Mouse (Mus musculus): ENCODE measurements around the gene Phf20. TPM values are rescaled to one million over a fixed set of nuclear protein-coding genes. Genes with fewer than 3 reads are reported as not detected.

Phf20 gene
- polyA plus RNA-seq, 1 experiment: 56.9 TPM

GRCm38 (mm10) chr2:156307261-156307660, 111.0 kb downstream of the Phf20 start:
- H3K4me1 ChIP-seq: peaks cover 14% of the 10 kb centered on the region
- peaks cover 70% of the 10 kb centered on the region for H3K36me3 ChIP-seq (replicated peaks; ENCODE audit: low read length)
- H3K9me3 ChIP-seq: no peaks in the 10 kb centered on the region
- H3K27me3 ChIP-seq (replicated peaks): no peaks in the 10 kb centered on the region
- H3K4me3 ChIP-seq (replicated peaks): no peak overlapping the region
- TF ChIP-seq FLI1 (IDR thresholded peaks at IDR 0.05; ENCODE audit: low read length): no peak
- TF ChIP-seq GATA1 (IDR thresholded peaks at IDR 0.05; ENCODE audit: borderline replicate concordance, low read length): no peak

GRCm38 (mm10) chr2:156309948-156310347, 113.7 kb downstream of the Phf20 start:
- TF ChIP-seq FLI1 (IDR thresholded peaks at IDR 0.05; ENCODE audit: low read length): no peak
- TF ChIP-seq GATA1 (IDR thresholded peaks at IDR 0.05; ENCODE audit: borderline replicate concordance, low read length): no peak
- H3K36me3 ChIP-seq (replicated peaks; ENCODE audit: low read length): peaks cover 49% of the 10 kb centered on the region

GRCm38 (mm10) chr2:156310455-156310854, 114.2 kb downstream of the Phf20 start:
- peaks cover 49% of the 10 kb centered on the region for H3K36me3 ChIP-seq (replicated peaks; ENCODE audit: low read length)

More at GRCm38 (mm10) chr2:156309948-156310347, 113.7 kb downstream of the Phf20 start:
- Histone ChIP-seq H3K9me3 (peaks cover 6% of the 10 kb centered on the region; the same call in 1 of the 2 replicates), H3K4me3 (replicated peaks) (no peak overlapping the region), H3K27me3 (replicated peaks) (no peaks in the 10 kb centered on the region), H3K4me1 (peaks cover 22% of the 10 kb centered on the region)

DNA sequence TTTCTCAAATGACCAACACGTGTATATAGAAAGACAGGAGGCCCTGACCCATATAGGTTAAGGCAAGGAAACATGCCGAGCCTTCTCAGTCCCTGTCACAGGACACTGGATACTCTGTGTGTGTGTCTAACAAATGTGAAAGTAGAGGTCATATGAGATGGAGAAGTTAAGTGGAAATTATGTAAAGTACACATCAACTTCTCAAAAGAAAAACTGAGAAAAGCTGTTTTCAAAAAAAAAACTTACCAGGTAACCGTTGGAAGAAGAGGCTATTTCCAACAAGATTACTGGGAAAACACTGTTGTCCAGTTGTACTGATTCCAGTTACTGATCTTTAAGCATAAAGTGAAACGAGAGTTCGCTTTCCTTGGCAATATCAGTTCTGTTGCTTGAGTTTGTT, 114.7 kb downstream of the Phf20 start:
- TF ChIP-seq FLI1 (IDR thresholded peaks at IDR 0.05; ENCODE audit: low read length) (no peak), GATA1 (IDR thresholded peaks at IDR 0.05; ENCODE audit: borderline replicate concordance, low read length) (no peak)
- Histone ChIP-seq H3K27me3 (replicated peaks) (peaks cover 1% of the 10 kb centered on the region), H3K4me3 (replicated peaks) (no peak overlapping the region), H3K36me3 (replicated peaks; ENCODE audit: low read length) (peaks cover 44% of the 10 kb centered on the region), H3K9me3 (peaks cover 6% of the 10 kb centered on the region; the same call in 1 of the 2 replicates), H3K4me1 (peaks cover 28% of the 10 kb centered on the region)

More at GRCm38 (mm10) chr2:156310455-156310854, 114.2 kb downstream of the Phf20 start:
- peaks cover 26% of the 10 kb centered on the region for H3K4me1 ChIP-seq
- TF ChIP-seq FLI1 (IDR thresholded peaks at IDR 0.05; ENCODE audit: low read length) (no peak), GATA1 (IDR thresholded peaks at IDR 0.05; ENCODE audit: borderline replicate concordance, low read length) (no peak)
- H3K27me3 ChIP-seq (replicated peaks): peaks cover 1% of the 10 kb centered on the region
- no peak overlapping the region for H3K4me3 ChIP-seq (replicated peaks)
- peaks cover 6% of the 10 kb centered on the region; the same call in 1 of the 2 replicates for H3K9me3 ChIP-seq

GRCm38 (mm10) chr2:156311441-156311840, 115.2 kb downstream of the Phf20 start:
- Histone ChIP-seq H3K36me3 (replicated peaks; ENCODE audit: low read length) (peaks cover 39% of the 10 kb centered on the region), H3K9me3 (peaks cover 6% of the 10 kb centered on the region; the same call in 1 of the 2 replicates), H3K27me3 (replicated peaks) (peaks cover 1% of the 10 kb centered on the region), H3K4me3 (replicated peaks) (peak overlapping the region; percentile 95), H3K4me1 (peaks cover 33% of the 10 kb centered on the region)
- TF ChIP-seq FLI1 (IDR thresholded peaks at IDR 0.05; ENCODE audit: low read length): no peak
- no peak for TF ChIP-seq GATA1 (IDR thresholded peaks at IDR 0.05; ENCODE audit: borderline replicate concordance, low read length)

DNA sequence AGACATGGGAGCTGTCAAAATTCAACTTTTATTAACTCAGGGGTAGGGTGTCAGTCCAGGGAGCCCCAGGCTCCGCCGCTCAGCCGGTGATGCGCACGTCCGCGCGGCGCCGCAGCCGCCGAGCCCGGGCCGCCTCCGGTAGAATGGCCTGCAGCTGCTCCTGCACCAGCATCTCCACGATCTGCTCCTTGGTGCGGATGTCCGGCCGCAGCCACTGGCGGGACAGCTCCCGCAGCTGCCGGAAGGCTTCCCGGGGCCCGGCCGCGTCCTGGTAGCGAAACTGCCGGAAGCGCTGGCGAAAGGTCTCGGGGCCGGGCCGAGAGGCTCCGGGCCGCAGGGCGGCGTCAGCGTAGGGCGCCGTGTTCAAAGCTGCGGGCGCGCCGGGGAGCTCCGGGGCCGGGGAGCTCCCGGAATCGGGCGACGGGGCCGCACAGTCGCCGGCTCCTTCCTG, 115.6 kb downstream of the Phf20 start:
- H3K27me3 ChIP-seq (replicated peaks): peaks cover 1% of the 10 kb centered on the region
- TF ChIP-seq FLI1 (IDR thresholded peaks at IDR 0.05; ENCODE audit: low read length): no peak; the same call in 1 of the 2 replicates
- no peak for TF ChIP-seq GATA1 (IDR thresholded peaks at IDR 0.05; ENCODE audit: borderline replicate concordance, low read length)
- peaks cover 6% of the 10 kb centered on the region; the same call in 1 of the 2 replicates for H3K9me3 ChIP-seq
- peak overlapping the region; percentile 95 for H3K4me3 ChIP-seq (replicated peaks)
- peaks cover 34% of the 10 kb centered on the region for H3K36me3 ChIP-seq (replicated peaks; ENCODE audit: low read length)
- H3K4me1 ChIP-seq: peaks cover 33% of the 10 kb centered on the region

DNA sequence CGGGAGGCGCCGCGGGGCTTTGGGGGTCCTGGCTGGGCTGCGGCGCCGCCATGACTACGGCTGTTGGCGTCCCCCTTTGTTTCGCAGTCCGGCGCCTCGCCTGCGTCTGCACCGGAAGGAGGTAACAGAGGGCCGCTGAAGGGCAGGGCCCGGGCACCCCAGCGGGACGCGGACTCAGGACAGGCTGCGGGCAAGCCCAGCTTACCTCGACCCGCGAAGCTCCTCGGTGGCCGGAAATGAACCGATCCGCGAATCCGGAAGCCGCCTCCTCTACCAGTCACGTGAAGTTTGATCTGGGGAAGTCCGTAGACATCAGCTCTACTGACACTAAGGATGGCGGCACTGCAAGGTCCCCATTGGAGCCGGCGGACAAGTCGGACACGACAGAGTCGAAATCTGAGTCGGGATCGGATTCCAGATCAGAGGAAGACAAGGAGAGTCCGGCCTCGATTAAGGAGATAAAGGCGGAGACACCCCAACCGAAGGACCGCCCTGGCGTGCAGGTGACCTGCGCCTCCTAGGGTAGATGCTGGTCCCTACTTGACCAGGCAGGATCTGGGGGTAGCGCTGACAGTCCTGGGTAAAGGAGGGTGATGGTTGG, 116.1 kb downstream of the Phf20 start, which contains the start of the genes Cnbd2 and Scand1:
Gene Cnbd2 (plus strand): TSS at position 3 of the 601 bp plus-strand sequence.
Gene Scand1 (minus strand): TSS at position 408 of the 601 bp plus-strand sequence.
- Histone ChIP-seq H3K27me3 (replicated peaks) (peaks cover 1% of the 10 kb centered on the region), H3K36me3 (replicated peaks; ENCODE audit: low read length) (peaks cover 29% of the 10 kb centered on the region)
- TF ChIP-seq GATA1 (IDR thresholded peaks at IDR 0.05; ENCODE audit: borderline replicate concordance, low read length) (no peak), FLI1 (IDR thresholded peaks at IDR 0.05; ENCODE audit: low read length) (no peak)

DNA sequence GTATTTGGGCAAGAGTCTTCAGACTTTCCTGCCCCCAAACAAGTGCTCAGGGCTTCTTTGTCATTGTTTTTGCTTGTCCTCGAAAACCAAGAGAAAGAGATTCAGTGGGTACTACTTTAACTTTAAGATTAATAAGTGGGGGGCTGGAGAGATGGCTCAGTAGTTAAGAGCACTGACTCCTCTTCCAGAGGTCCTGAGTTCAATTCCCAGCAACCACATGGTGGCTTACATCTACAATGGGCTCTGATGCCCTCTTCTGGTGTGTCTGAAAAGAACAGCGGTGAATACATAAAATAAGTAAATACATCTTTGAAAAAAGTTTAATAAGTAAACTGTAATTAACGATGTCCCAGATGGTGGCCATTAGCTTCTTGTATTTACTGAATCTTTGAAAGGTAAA, 116.9 kb downstream of the Phf20 start:
- peak overlapping the region; percentile 95 for H3K4me3 ChIP-seq (replicated peaks)
- peaks cover 1% of the 10 kb centered on the region for H3K27me3 ChIP-seq (replicated peaks)
- TF ChIP-seq GATA1 (IDR thresholded peaks at IDR 0.05; ENCODE audit: borderline replicate concordance, low read length) (no peak), FLI1 (IDR thresholded peaks at IDR 0.05; ENCODE audit: low read length) (no peak)
- peaks cover 6% of the 10 kb centered on the region; the same call in 1 of the 2 replicates for H3K9me3 ChIP-seq
- peaks cover 25% of the 10 kb centered on the region for H3K36me3 ChIP-seq (replicated peaks; ENCODE audit: low read length)
- peaks cover 39% of the 10 kb centered on the region for H3K4me1 ChIP-seq

More for the DNA sequence above, 116.1 kb downstream of the Phf20 start, which contains the start of the genes Cnbd2 and Scand1:
- H3K4me1 ChIP-seq: peaks cover 33% of the 10 kb centered on the region
- peak within 1 kb of the TSS; percentile 95 for H3K4me3 ChIP-seq (replicated peaks)
- peaks cover 6% of the 10 kb centered on the region; the same call in 1 of the 2 replicates for H3K9me3 ChIP-seq

DNA sequence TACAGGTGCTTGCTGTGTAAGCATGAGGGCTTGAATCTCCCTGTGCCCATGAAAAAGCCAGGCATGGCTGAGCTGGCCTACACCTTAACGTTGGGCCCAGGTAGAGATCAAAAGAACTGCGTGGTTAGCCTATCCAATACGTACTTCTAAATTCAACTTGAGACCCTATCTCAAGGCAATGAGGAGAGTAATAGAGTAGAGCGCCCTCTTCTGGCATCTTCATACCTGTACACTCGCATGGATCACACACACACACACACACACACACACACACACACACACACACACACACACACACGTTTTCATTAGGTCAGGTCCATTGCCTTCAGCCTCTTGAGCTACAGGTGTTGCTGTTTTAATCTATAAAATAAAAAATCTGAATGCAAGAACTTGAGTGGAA, 118.5 kb downstream of the Phf20 start:
- Histone ChIP-seq H3K27me3 (replicated peaks) (peaks cover 3% of the 10 kb centered on the region), H3K36me3 (replicated peaks; ENCODE audit: low read length) (peaks cover 22% of the 10 kb centered on the region), H3K4me1 (peaks cover 44% of the 10 kb centered on the region), H3K4me3 (replicated peaks) (no peak overlapping the region), H3K9me3 (peaks cover 6% of the 10 kb centered on the region; the same call in 1 of the 2 replicates)
- no peak for TF ChIP-seq GATA1 (IDR thresholded peaks at IDR 0.05; ENCODE audit: borderline replicate concordance, low read length)
- no peak for TF ChIP-seq FLI1 (IDR thresholded peaks at IDR 0.05; ENCODE audit: low read length)

DNA sequence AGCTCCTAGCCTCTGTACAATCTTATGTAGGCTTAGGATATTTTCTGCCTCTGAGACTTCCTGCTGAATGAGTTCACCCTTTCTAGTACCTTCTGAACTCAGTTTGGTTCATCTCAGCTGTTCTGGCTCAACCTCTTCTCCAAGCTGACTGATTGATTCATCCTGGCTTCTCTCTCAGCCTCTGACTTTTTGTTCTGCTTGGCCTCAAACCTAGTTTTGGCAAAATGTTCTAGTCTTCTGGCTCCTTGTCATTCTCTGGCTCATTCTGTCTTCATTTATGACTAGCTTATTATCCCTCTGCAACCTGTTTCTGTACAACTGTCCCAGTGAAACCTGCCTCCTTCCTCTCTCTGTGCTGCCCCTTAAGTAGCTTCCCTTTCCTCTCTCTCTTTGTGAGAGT, 122.2 kb downstream of the Phf20 start:
- peaks cover 3% of the 10 kb centered on the region for H3K27me3 ChIP-seq (replicated peaks)
- TF ChIP-seq FLI1 (IDR thresholded peaks at IDR 0.05; ENCODE audit: low read length): no peak
- TF ChIP-seq GATA1 (IDR thresholded peaks at IDR 0.05; ENCODE audit: borderline replicate concordance, low read length): no peak
- peaks cover 27% of the 10 kb centered on the region for H3K36me3 ChIP-seq (replicated peaks; ENCODE audit: low read length)

More for the DNA sequence above, 122.2 kb downstream of the Phf20 start:
- H3K9me3 ChIP-seq: peaks cover 13% of the 10 kb centered on the region
- H3K4me1 ChIP-seq: peaks cover 44% of the 10 kb centered on the region
- no peak overlapping the region for H3K4me3 ChIP-seq (replicated peaks)
